Mouse (Mus musculus) stomach, postnatal 0 days (tissue): ENCODE results near the gene Lingo1. TPM values are rescaled to one million over a fixed set of nuclear protein-coding genes. Genes with fewer than 3 reads are reported as not detected.

Experiments used
- ATAC-seq: fragments of 200-750 bp; cut with Nextera tagmentation; 2 replicates; pipeline ENCODE4 v1.8.0; 2017; ENCODE audit not compliant: low FRiP score, low TSS enrichment
- DNase-seq: peaks from one replicate; pipeline ENCODE4 v3.0.0-alpha.2; 2016; ENCODE audit warnings: low spot score
- H3K27ac ChIP-seq: fragments of 300-500 bp; sonication (generic); replicated peaks from 2 replicates; pipeline ENCODE4 v1.5.1; 2014; ENCODE audit warnings: mild to moderate bottlenecking, control low read depth
- H3K27me3 ChIP-seq: fragments of 300-500 bp; sonication (generic); 2 replicates; pipeline ENCODE4 v1.6.1; 2014; ENCODE audit warnings: low read length; ENCODE audit not compliant: control insufficient read depth, insufficient read depth
- H3K36me3 ChIP-seq: fragments of 300-500 bp; sonication (generic); 2 replicates; pipeline ENCODE4 v1.6.1; 2014; ENCODE audit warnings: low read length, mixed read lengths; ENCODE audit not compliant: control insufficient read depth, insufficient read depth
- H3K4me1 ChIP-seq: fragments of 300-500 bp; sonication (generic); replicated peaks from 2 replicates; pipeline ENCODE4 v1.6.1; 2014; ENCODE audit warnings: antibody characterized with exemption; ENCODE audit not compliant: control insufficient read depth, insufficient read depth
- H3K4me2 ChIP-seq: fragments of 300-500 bp; sonication (generic); replicated peaks from 2 replicates; pipeline ENCODE4 v1.6.1; 2014; ENCODE audit warnings: low read depth, mild to moderate bottlenecking, control low read depth, moderate library complexity
- H3K4me3 ChIP-seq: fragments of 300-500 bp; sonication (generic); 2 replicates; pipeline ENCODE4 v1.5.1; 2014; ENCODE audit warnings: low read depth, low read length, control low read depth
- H3K9ac ChIP-seq: fragments of 300-500 bp; sonication (generic); 2 replicates; pipeline ENCODE4 v1.6.1; 2014; ENCODE audit warnings: mild to moderate bottlenecking, low read length, control low read depth, mixed read lengths
- H3K9me3 ChIP-seq: fragments of 300-500 bp; sonication (generic); 2 replicates; pipeline ENCODE4 v1.6.1; 2016; ENCODE audit warnings: low read length; ENCODE audit not compliant: control insufficient read depth
- CTCF ChIP-seq: IDR thresholded peaks from 2 replicates; pipeline ENCODE4 v1.5.1; 2016; ENCODE audit warnings: antibody characterized with exemption, low read depth, mild to moderate bottlenecking, moderate library complexity
- EP300 ChIP-seq: optimal IDR thresholded peaks from 2 replicates; pipeline ENCODE3; 2016; ENCODE audit warnings: antibody characterized with exemption
- WGBS: fragments of 180-500 bp; shearing (Covaris S2); extraction: QIAGEN DNeasy Blood & Tissue Kit; methylation state at CpG from one replicate; pipeline ENCODE4 v1.1.7; 2014; 5-methylcytosine and 5-hydroxymethylcytosine counted together
- polyA plus RNA-seq: library from polyadenylated mRNA; unstranded; fragments of >200 nt; fragmentation: Nextera tagmentation; extraction: Ambion mirVana; gene quantifications from 2 replicates; pipeline ENCODE4 v1.2.1, GENCODE M21; 2015

The Lingo1 gene
- polyA plus RNA-seq, 1 experiment from 2014 or later, result 0.99 TPM

GRCm38 (mm10) chr9:56755119-56755518 is 41.1 kb downstream of the Lingo1 start:
- Histone ChIP-seq H3K4me3 (no peak overlapping the region), H3K4me2 (no peak overlapping the region), H3K36me3 (no peaks in the 10 kb centered on the region), H3K27me3 (no peaks in the 10 kb centered on the region), H3K9ac (no peak overlapping the region), H3K9me3 (no peaks in the 10 kb centered on the region), H3K4me1 (no peaks in the 10 kb centered on the region), H3K27ac (no peak overlapping the region)
- DNase-seq, result no peak
- 86% methylated on average over 5 of the region's 5 CpGs for WGBS
- no peak for ATAC-seq
- TF ChIP-seq EP300, result no peak
- TF ChIP-seq CTCF, result no peak

- H3K9me3 ChIP-seq, result no peaks in the 10 kb centered on the region
- TF ChIP-seq CTCF (no peak), EP300 (no peak)
- no peaks in the 10 kb centered on the region for H3K36me3 ChIP-seq
- ATAC-seq (no peak), DNase-seq (no peak)
- H3K9ac ChIP-seq, result no peak overlapping the region
- no peak overlapping the region for H3K4me3 ChIP-seq
- no peaks in the 10 kb centered on the region for H3K4me1 ChIP-seq
- WGBS, result 74% methylated on average over 6 of the region's 6 CpGs
- no peak overlapping the region for H3K4me2 ChIP-seq
- H3K27ac ChIP-seq, result no peak overlapping the region
- no peaks in the 10 kb centered on the region for H3K27me3 ChIP-seq
Measured at GRCm38 (mm10) chr9:56753386-56753785, 42.9 kb downstream of the Lingo1 start.

GRCm38 (mm10) chr9:56748056-56748455 is 48.2 kb downstream of the Lingo1 start:
- H3K9me3 ChIP-seq, result no peaks in the 10 kb centered on the region
- no peak for TF ChIP-seq EP300
- no peak for TF ChIP-seq CTCF
- H3K4me2 ChIP-seq, result no peak overlapping the region

GRCm38 (mm10) chr9:56746926-56747294 is 49.4 kb downstream of the Lingo1 start:
- H3K4me3 ChIP-seq, result no peak overlapping the region
- ATAC-seq (no peak), DNase-seq (no peak)
- no peak overlapping the region for H3K9ac ChIP-seq
- WGBS, result 68% methylated on average over 4 of the region's 4 CpGs
- no peaks in the 10 kb centered on the region; the same call in 1 of the 2 replicates for H3K36me3 ChIP-seq
- no peaks in the 10 kb centered on the region for H3K27me3 ChIP-seq
- no peak overlapping the region for H3K27ac ChIP-seq
- no peak overlapping the region for H3K4me2 ChIP-seq
- no peak for TF ChIP-seq CTCF
- no peak for TF ChIP-seq EP300
- no peaks in the 10 kb centered on the region for H3K9me3 ChIP-seq
- no peaks in the 10 kb centered on the region for H3K4me1 ChIP-seq

More at GRCm38 (mm10) chr9:56748056-56748455, 48.2 kb downstream of the Lingo1 start:
- no peak overlapping the region for H3K27ac ChIP-seq
- no peaks in the 10 kb centered on the region for H3K27me3 ChIP-seq
- no peak overlapping the region for H3K9ac ChIP-seq
- ATAC-seq, result no peak
- WGBS, result 68% methylated on average over 5 of the region's 5 CpGs
- H3K4me3 ChIP-seq, result no peak overlapping the region
- no peaks in the 10 kb centered on the region; the same call in 1 of the 2 replicates for H3K36me3 ChIP-seq
- no peaks in the 10 kb centered on the region for H3K4me1 ChIP-seq
- DNase-seq, result no peak

- Histone ChIP-seq H3K36me3 (no peaks in the 10 kb centered on the region; the same call in 1 of the 2 replicates), H3K27me3 (no peaks in the 10 kb centered on the region), H3K9ac (no peak overlapping the region), H3K27ac (no peak overlapping the region), H3K9me3 (no peaks in the 10 kb centered on the region), H3K4me3 (no peak overlapping the region), H3K4me2 (no peak overlapping the region), H3K4me1 (no peaks in the 10 kb centered on the region)
- ATAC-seq, result no peak
- WGBS, result 74% methylated on average over 14 of the region's 14 CpGs
- DNase-seq, result no peak
- no peak for TF ChIP-seq EP300
- TF ChIP-seq CTCF, result no peak
Measured at GRCm38 (mm10) chr9:56746195-56746925, 49.9 kb downstream of the Lingo1 start.

GRCm38 (mm10) chr9:56744369-56744768 is 51.9 kb downstream of the Lingo1 start:
- no peaks in the 10 kb centered on the region for H3K4me1 ChIP-seq
- TF ChIP-seq EP300 (no peak), CTCF (no peak)
- DNase-seq (peak; percentile 24), ATAC-seq (peak; percentile 71; the same call in 1 of the 2 replicates)
- 20% methylated on average over 5 of the region's 5 CpGs for WGBS
- H3K4me2 ChIP-seq, result no peak overlapping the region
- no peak overlapping the region for H3K27ac ChIP-seq
- H3K9me3 ChIP-seq, result no peaks in the 10 kb centered on the region
- H3K9ac ChIP-seq, result no peak overlapping the region
- H3K27me3 ChIP-seq, result no peaks in the 10 kb centered on the region
- H3K36me3 ChIP-seq, result no peaks in the 10 kb centered on the region; the same call in 1 of the 2 replicates
- no peak overlapping the region for H3K4me3 ChIP-seq
